Mouse (Mus musculus): Measurements from ENCODE around the gene Dapk1. TPM values are rescaled to one million over a fixed set of nuclear protein-coding genes. Genes with fewer than 3 reads are reported as not detected.

Gene Dapk1
- total and polyA plus RNA-seq, 3 experiments, result 26.0 to 27.1 (median 26.3) TPM

DNA sequence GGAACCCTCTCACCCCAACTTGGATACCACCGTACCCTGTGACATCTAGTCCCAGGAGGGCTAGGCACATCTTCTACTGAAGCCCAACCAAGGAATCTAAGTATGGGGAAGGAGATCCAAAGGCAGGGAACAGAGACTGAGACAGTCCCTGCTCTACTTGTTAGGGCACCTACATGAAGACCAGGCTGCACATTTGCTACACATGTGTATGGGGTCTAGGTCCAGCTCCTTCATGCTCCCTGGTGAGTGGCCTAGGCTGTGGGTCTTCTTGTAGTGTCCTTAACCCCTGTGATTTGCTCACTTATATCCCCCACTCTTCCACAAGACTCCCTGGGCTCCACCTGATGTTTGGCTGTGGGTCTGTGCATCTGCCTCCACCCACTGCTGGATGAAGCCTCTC is 187.7 kb downstream of the Dapk1 start:
- Histone ChIP-seq H3K36me3 (ENCODE audit: control insufficient read depth, insufficient read depth, low read length) (no peaks in the 10 kb centered on the region), H3K4me1 (ENCODE audit: control insufficient read depth, insufficient read depth, low read length) (no peaks in the 10 kb centered on the region), H3K9ac (ENCODE audit: low read depth, low read length) (no peak overlapping the region), H3K27ac (no peak overlapping the region), H3K27me3 (ENCODE audit: control insufficient read depth, insufficient read depth, low read length) (no peaks in the 10 kb centered on the region; the same call in 1 of the 2 replicates), H3K4me3 (no peak overlapping the region), H3K79me2 (replicated peaks; ENCODE audit: control insufficient read depth, insufficient read depth, low read length) (no peaks in the 10 kb centered on the region)
- no peak for DNase-seq
- intact Hi-C loops (cut with DNase I), result no loop called here
- 79% methylated on average over 1 of the region's 1 CpGs for WGBS
- no peak for TF ChIP-seq POLR2A (IDR thresholded peaks at IDR 0.05; ENCODE audit: insufficient read depth, low read depth, low read length)
- TF ChIP-seq EP300 (IDR thresholded peaks at IDR 0.05; ENCODE audit: insufficient read depth, low read depth, low read length), result no peak
- no peak for TF ChIP-seq CTCF (IDR thresholded peaks at IDR 0.05)

- Histone ChIP-seq H3K36me3 (ENCODE audit: control insufficient read depth, insufficient read depth, low read length) (no peaks in the 10 kb centered on the region), H3K4me3 (no peak within 1 kb of the TSS), H3K4me1 (ENCODE audit: control insufficient read depth, insufficient read depth, low read length) (no peaks in the 10 kb centered on the region), H3K27ac (no peak within 1 kb of the TSS), H3K27me3 (ENCODE audit: control insufficient read depth, insufficient read depth, low read length) (no peaks in the 10 kb centered on the region), H3K9ac (ENCODE audit: low read depth, low read length) (no peak within 1 kb of the TSS), H3K79me2 (replicated peaks; ENCODE audit: control insufficient read depth, insufficient read depth, low read length) (no peaks in the 10 kb centered on the region)
- DNase-seq, result no peak
- no peak for TF ChIP-seq CTCF (IDR thresholded peaks at IDR 0.05)
- no peak for TF ChIP-seq EP300 (IDR thresholded peaks at IDR 0.05; ENCODE audit: insufficient read depth, low read depth, low read length)
- TF ChIP-seq POLR2A (IDR thresholded peaks at IDR 0.05; ENCODE audit: insufficient read depth, low read depth, low read length), result no peak
- 50% methylated on average over 1 of the region's 1 CpGs for WGBS
- intact Hi-C loops (cut with DNase I), result no loop called here
Measured at GRCm38 (mm10) chr13:60802749-60803148, 201.0 kb downstream of the Dapk1 start, which contains the start of gene Ctsll3. TSS of gene Ctsll3 (minus strand) at chr13:60802849.

DNA sequence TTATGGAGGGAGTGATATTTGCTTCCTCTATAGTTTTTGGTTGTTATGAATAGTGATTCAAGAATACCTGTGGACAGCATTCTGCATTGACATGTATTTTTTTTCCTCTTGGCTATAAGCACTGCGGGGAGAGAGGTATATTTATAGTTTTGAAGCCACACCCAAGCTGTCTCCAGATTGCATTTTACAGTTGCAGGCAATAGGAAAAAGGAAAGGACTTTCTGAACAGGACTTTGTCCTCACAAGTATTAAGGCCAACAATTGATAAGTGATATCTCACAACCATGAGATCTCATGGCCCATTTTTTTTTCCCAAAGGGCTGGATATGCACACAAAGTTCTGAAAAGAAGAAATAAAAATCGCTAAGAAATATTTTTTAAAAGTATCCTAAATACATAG is 207.9 kb downstream of the Dapk1 start:
- Histone ChIP-seq H3K27ac (no peak overlapping the region), H3K9ac (ENCODE audit: low read depth, low read length) (no peak overlapping the region), H3K27me3 (ENCODE audit: control insufficient read depth, insufficient read depth, low read length) (no peaks in the 10 kb centered on the region), H3K4me3 (no peak overlapping the region), H3K79me2 (replicated peaks; ENCODE audit: control insufficient read depth, insufficient read depth, low read length) (no peaks in the 10 kb centered on the region), H3K36me3 (ENCODE audit: control insufficient read depth, insufficient read depth, low read length) (no peaks in the 10 kb centered on the region), H3K4me1 (ENCODE audit: control insufficient read depth, insufficient read depth, low read length) (no peaks in the 10 kb centered on the region)
- no peak for TF ChIP-seq CTCF (IDR thresholded peaks at IDR 0.05)
- no peak for TF ChIP-seq POLR2A (IDR thresholded peaks at IDR 0.05; ENCODE audit: insufficient read depth, low read depth, low read length)
- TF ChIP-seq EP300 (IDR thresholded peaks at IDR 0.05; ENCODE audit: insufficient read depth, low read depth, low read length), result no peak
- DNase-seq, result no peak
- intact Hi-C loops (cut with DNase I), result no loop called here
- 38% methylated on average over 2 of the region's 2 CpGs for WGBS

- 69% methylated on average over 6 of the region's 6 CpGs for WGBS
- intact Hi-C loops (cut with DNase I), result no loop called here
- no peaks in the 10 kb centered on the region for H3K36me3 ChIP-seq (ENCODE audit: control insufficient read depth, insufficient read depth, low read length)
Measured at GRCm38 (mm10) chr13:60812768-60813167, 211.0 kb downstream of the Dapk1 start.

More at GRCm38 (mm10) chr13:60812768-60813167, 211.0 kb downstream of the Dapk1 start:
- Histone ChIP-seq H3K4me3 (no peak overlapping the region), H3K27me3 (ENCODE audit: control insufficient read depth, insufficient read depth, low read length) (no peaks in the 10 kb centered on the region), H3K4me1 (ENCODE audit: control insufficient read depth, insufficient read depth, low read length) (peaks cover 2% of the 10 kb centered on the region; the same call in 1 of the 2 replicates), H3K9ac (ENCODE audit: low read depth, low read length) (no peak overlapping the region), H3K27ac (no peak overlapping the region), H3K79me2 (replicated peaks; ENCODE audit: control insufficient read depth, insufficient read depth, low read length) (no peaks in the 10 kb centered on the region)
- TF ChIP-seq POLR2A (IDR thresholded peaks at IDR 0.05; ENCODE audit: insufficient read depth, low read depth, low read length), result no peak
- TF ChIP-seq CTCF (IDR thresholded peaks at IDR 0.05), result no peak
- no peak for TF ChIP-seq EP300 (IDR thresholded peaks at IDR 0.05; ENCODE audit: insufficient read depth, low read depth, low read length)
- no peak for DNase-seq

Other genes starting within 250 kb of the Dapk1 start
- gene BC051665, start 184.4 kb downstream of the Dapk1 start, total RNA-seq (2021), result not detected
- not detected in 2 replicates for gene BC051665, start 184.4 kb downstream of the Dapk1 start, polyA plus RNA-seq (2012; rRNA removed)
- gene Ctsll3, start 200.9 kb downstream of the Dapk1 start, total RNA-seq (2021), result not detected
- gene Ctsll3, start 200.9 kb downstream of the Dapk1 start, polyA plus RNA-seq (2012; rRNA removed), result not detected in 2 replicates

Measured in heart, adult 2 months (tissue).